Mouse (Mus musculus): Measurements from ENCODE around the gene Agxt. TPM values are rescaled to one million over a fixed set of nuclear protein-coding genes. Genes with fewer than 3 reads are reported as not detected.

The Agxt gene
- polyA plus RNA-seq, 1 experiment from 2014 or later: not detected

GRCm38 (mm10) chr1:93159566-93160500 lies 24.8 kb downstream of the Agxt start:
- H3K4me1 ChIP-seq (ENCODE audit: control insufficient read depth, insufficient read depth, low read length): no peaks in the 10 kb centered on the region
- no peak overlapping the region for H3K27ac ChIP-seq (ENCODE audit: low read depth, low read length)
- no peaks in the 10 kb centered on the region for H3K9me3 ChIP-seq (replicated peaks; ENCODE audit: control insufficient read depth, low read length)
- no peak overlapping the region for H3K4me3 ChIP-seq (ENCODE audit: low read depth, low read length)
- H3K4me2 ChIP-seq: no peak overlapping the region
- H3K36me3 ChIP-seq (ENCODE audit: control insufficient read depth, insufficient read depth, low read length): no peaks in the 10 kb centered on the region
- H3K9ac ChIP-seq (ENCODE audit: low read depth, low read length): no peak overlapping the region
- no peak for ATAC-seq (replicated peaks; ENCODE audit: insufficient number of reproducible peaks, low FRiP score, low TSS enrichment)
- WGBS (ENCODE audit: insufficient replicate concordance): 77% methylated on average over 21 of the region's 21 CpGs
- H3K27me3 ChIP-seq (ENCODE audit: control insufficient read depth, insufficient read depth, low read length): peaks cover 19% of the 10 kb centered on the region

- Histone ChIP-seq H3K9ac (ENCODE audit: low read depth, low read length) (no peak within 1 kb of the TSS), H3K9me3 (replicated peaks; ENCODE audit: control insufficient read depth, low read length) (no peaks in the 10 kb centered on the region), H3K27ac (ENCODE audit: low read depth, low read length) (no peak within 1 kb of the TSS), H3K27me3 (ENCODE audit: control insufficient read depth, insufficient read depth, low read length) (peaks cover 19% of the 10 kb centered on the region), H3K4me3 (ENCODE audit: low read depth, low read length) (no peak within 1 kb of the TSS), H3K4me2 (no peak within 1 kb of the TSS), H3K36me3 (ENCODE audit: control insufficient read depth, insufficient read depth, low read length) (no peaks in the 10 kb centered on the region), H3K4me1 (ENCODE audit: control insufficient read depth, insufficient read depth, low read length) (no peaks in the 10 kb centered on the region)
- ATAC-seq (replicated peaks; ENCODE audit: insufficient number of reproducible peaks, low FRiP score, low TSS enrichment): no peak
- WGBS (ENCODE audit: insufficient replicate concordance): 63% methylated on average over 8 of the region's 8 CpGs
Observed at GRCm38 (mm10) chr1:93160501-93161133, 25.6 kb downstream of the Agxt start, which contains the start of gene 2310007B03Rik. TSS of gene 2310007B03Rik (minus strand) at chr1:93160948.

DNA sequence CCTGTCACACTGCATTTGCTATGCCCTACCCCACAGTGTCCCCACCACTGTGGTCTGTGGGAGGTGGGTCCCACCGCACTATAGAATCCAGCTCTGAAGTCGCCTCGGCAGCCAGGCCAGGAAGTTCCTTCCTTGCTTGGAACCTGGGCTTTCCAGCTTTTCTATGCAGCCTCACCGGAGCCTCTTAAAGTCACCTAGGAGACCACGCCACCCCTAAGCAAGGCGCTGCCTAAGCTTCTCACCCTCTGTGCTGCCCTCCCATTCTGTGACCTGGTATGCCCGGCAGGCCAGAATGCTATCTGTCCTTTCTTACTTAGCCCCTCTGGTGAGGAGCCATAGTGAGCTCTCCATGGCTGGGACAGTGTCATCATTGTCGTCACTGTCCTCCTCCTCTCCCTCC lies 26.3 kb downstream of the Agxt start:
- ATAC-seq (replicated peaks; ENCODE audit: insufficient number of reproducible peaks, low FRiP score, low TSS enrichment): no peak
- no peak overlapping the region for H3K4me2 ChIP-seq
- WGBS (ENCODE audit: insufficient replicate concordance): 70% methylated on average over 8 of the region's 8 CpGs
- H3K27ac ChIP-seq (ENCODE audit: low read depth, low read length): no peak overlapping the region
- no peaks in the 10 kb centered on the region for H3K4me1 ChIP-seq (ENCODE audit: control insufficient read depth, insufficient read depth, low read length)
- no peak overlapping the region for H3K4me3 ChIP-seq (ENCODE audit: low read depth, low read length)
- H3K27me3 ChIP-seq (ENCODE audit: control insufficient read depth, insufficient read depth, low read length): peaks cover 18% of the 10 kb centered on the region
- H3K36me3 ChIP-seq (ENCODE audit: control insufficient read depth, insufficient read depth, low read length): no peaks in the 10 kb centered on the region
- no peak overlapping the region for H3K9ac ChIP-seq (ENCODE audit: low read depth, low read length)
- no peaks in the 10 kb centered on the region for H3K9me3 ChIP-seq (replicated peaks; ENCODE audit: control insufficient read depth, low read length)

DNA sequence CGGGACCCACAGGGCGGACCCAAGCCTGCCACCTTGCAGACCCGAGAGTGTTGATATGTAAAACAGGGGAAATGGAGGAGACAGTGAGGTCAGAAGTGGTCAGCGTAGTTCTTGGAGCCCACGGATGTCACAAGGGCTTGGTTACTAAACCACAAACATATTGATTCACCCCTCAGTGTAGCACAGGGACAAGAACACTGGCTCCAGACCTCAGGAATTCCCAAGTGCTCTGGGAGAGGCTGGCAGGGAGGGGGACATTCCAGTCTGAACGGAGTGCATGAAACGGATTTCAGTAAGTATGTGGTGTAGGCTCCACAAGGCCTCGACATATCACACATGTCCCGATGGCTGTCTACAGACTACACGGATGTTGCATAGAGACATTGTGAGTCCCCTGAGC lies 26.9 kb downstream of the Agxt start:
- no peak for ATAC-seq (replicated peaks; ENCODE audit: insufficient number of reproducible peaks, low FRiP score, low TSS enrichment)
- peaks cover 18% of the 10 kb centered on the region for H3K27me3 ChIP-seq (ENCODE audit: control insufficient read depth, insufficient read depth, low read length)

DNA sequence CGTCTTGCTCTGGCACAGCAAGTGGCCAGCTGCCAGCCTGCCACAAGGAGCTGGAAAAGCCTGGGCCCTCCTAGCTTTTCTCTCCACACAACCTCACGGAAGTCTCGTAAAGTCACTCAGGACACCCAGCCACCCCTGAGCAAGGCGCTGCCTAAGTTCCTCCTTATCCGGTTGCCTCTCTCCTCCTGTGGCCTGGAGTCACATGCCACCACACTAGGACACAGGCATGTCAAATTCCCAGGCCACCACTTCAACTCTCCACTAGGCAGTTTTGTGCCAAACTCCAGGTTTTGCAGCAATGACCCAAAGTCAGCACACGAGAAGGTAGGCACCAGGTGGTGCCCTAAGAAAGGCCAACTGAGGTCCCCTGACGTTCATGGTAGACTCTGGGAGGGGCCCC lies 27.5 kb downstream of the Agxt start:
- Histone ChIP-seq H3K9ac (ENCODE audit: low read depth, low read length) (no peak overlapping the region), H3K36me3 (ENCODE audit: control insufficient read depth, insufficient read depth, low read length) (no peaks in the 10 kb centered on the region), H3K4me2 (no peak overlapping the region), H3K4me1 (ENCODE audit: control insufficient read depth, insufficient read depth, low read length) (no peaks in the 10 kb centered on the region), H3K27me3 (ENCODE audit: control insufficient read depth, insufficient read depth, low read length) (peaks cover 18% of the 10 kb centered on the region), H3K27ac (ENCODE audit: low read depth, low read length) (no peak overlapping the region), H3K4me3 (ENCODE audit: low read depth, low read length) (no peak overlapping the region), H3K9me3 (replicated peaks; ENCODE audit: control insufficient read depth, low read length) (no peaks in the 10 kb centered on the region)
- WGBS (ENCODE audit: insufficient replicate concordance): 76% methylated on average over 7 of the region's 7 CpGs
- no peak for ATAC-seq (replicated peaks; ENCODE audit: insufficient number of reproducible peaks, low FRiP score, low TSS enrichment)

More for the DNA sequence above, 26.9 kb downstream of the Agxt start:
- WGBS (ENCODE audit: insufficient replicate concordance): 65% methylated on average over 10 of the region's 10 CpGs
- Histone ChIP-seq H3K27ac (ENCODE audit: low read depth, low read length) (no peak overlapping the region), H3K4me3 (ENCODE audit: low read depth, low read length) (no peak overlapping the region), H3K36me3 (ENCODE audit: control insufficient read depth, insufficient read depth, low read length) (no peaks in the 10 kb centered on the region), H3K4me2 (no peak overlapping the region), H3K9ac (ENCODE audit: low read depth, low read length) (no peak overlapping the region), H3K9me3 (replicated peaks; ENCODE audit: control insufficient read depth, low read length) (no peaks in the 10 kb centered on the region), H3K4me1 (ENCODE audit: control insufficient read depth, insufficient read depth, low read length) (no peaks in the 10 kb centered on the region)

GRCm38 (mm10) chr1:93165447-93165846 lies 30.4 kb downstream of the Agxt start:
- no peak for ATAC-seq (replicated peaks; ENCODE audit: insufficient number of reproducible peaks, low FRiP score, low TSS enrichment)
- Histone ChIP-seq H3K9me3 (replicated peaks; ENCODE audit: control insufficient read depth, low read length) (no peaks in the 10 kb centered on the region), H3K9ac (ENCODE audit: low read depth, low read length) (no peak overlapping the region), H3K4me2 (no peak overlapping the region), H3K4me3 (ENCODE audit: low read depth, low read length) (no peak overlapping the region), H3K36me3 (ENCODE audit: control insufficient read depth, insufficient read depth, low read length) (no peaks in the 10 kb centered on the region), H3K27ac (ENCODE audit: low read depth, low read length) (no peak overlapping the region), H3K4me1 (ENCODE audit: control insufficient read depth, insufficient read depth, low read length) (no peaks in the 10 kb centered on the region), H3K27me3 (ENCODE audit: control insufficient read depth, insufficient read depth, low read length) (peaks cover 29% of the 10 kb centered on the region)
- 54% methylated on average over 9 of the region's 9 CpGs for WGBS (ENCODE audit: insufficient replicate concordance)

GRCm38 (mm10) chr1:93166346-93167079 lies 31.5 kb downstream of the Agxt start:
- peaks cover 29% of the 10 kb centered on the region for H3K27me3 ChIP-seq (ENCODE audit: control insufficient read depth, insufficient read depth, low read length)
- no peaks in the 10 kb centered on the region for H3K36me3 ChIP-seq (ENCODE audit: control insufficient read depth, insufficient read depth, low read length)
- no peak overlapping the region for H3K4me2 ChIP-seq
- H3K4me3 ChIP-seq (ENCODE audit: low read depth, low read length): no peak overlapping the region
- no peak overlapping the region for H3K27ac ChIP-seq (ENCODE audit: low read depth, low read length)
- H3K9ac ChIP-seq (ENCODE audit: low read depth, low read length): no peak overlapping the region
- no peaks in the 10 kb centered on the region for H3K4me1 ChIP-seq (ENCODE audit: control insufficient read depth, insufficient read depth, low read length)
- ATAC-seq (replicated peaks; ENCODE audit: insufficient number of reproducible peaks, low FRiP score, low TSS enrichment): no peak
- no peaks in the 10 kb centered on the region for H3K9me3 ChIP-seq (replicated peaks; ENCODE audit: control insufficient read depth, low read length)
- 79% methylated on average over 11 of the region's 11 CpGs for WGBS (ENCODE audit: insufficient replicate concordance)

- H3K4me1 ChIP-seq (ENCODE audit: control insufficient read depth, insufficient read depth, low read length): no peaks in the 10 kb centered on the region
- 55% methylated on average over 10 of the region's 10 CpGs for WGBS (ENCODE audit: insufficient replicate concordance)
- no peak for ATAC-seq (replicated peaks; ENCODE audit: insufficient number of reproducible peaks, low FRiP score, low TSS enrichment)
- no peaks in the 10 kb centered on the region for H3K9me3 ChIP-seq (replicated peaks; ENCODE audit: control insufficient read depth, low read length)
- H3K9ac ChIP-seq (ENCODE audit: low read depth, low read length): no peak within 1 kb of the TSS
- H3K27me3 ChIP-seq (ENCODE audit: control insufficient read depth, insufficient read depth, low read length): peaks cover 22% of the 10 kb centered on the region
- no peak within 1 kb of the TSS for H3K4me3 ChIP-seq (ENCODE audit: low read depth, low read length)
- no peak within 1 kb of the TSS for H3K27ac ChIP-seq (ENCODE audit: low read depth, low read length)
- no peak within 1 kb of the TSS for H3K4me2 ChIP-seq
- no peaks in the 10 kb centered on the region for H3K36me3 ChIP-seq (ENCODE audit: control insufficient read depth, insufficient read depth, low read length)
Observed at GRCm38 (mm10) chr1:93168295-93168775, 33.3 kb downstream of the Agxt start, which contains the start of gene Crocc2. TSS of gene Crocc2 (plus strand) at chr1:93168725.
